Mouse (Mus musculus) cortical plate, adult 2 months (tissue): ENCODE data around the gene Nphp3.

Experiments used
- CTCF ChIP-seq: fragments of 200-500 bp; IDR thresholded peaks from 2 replicates; pipeline ENCODE4 v1.5.1; 2011; ENCODE audit warnings: mild to moderate bottlenecking, control low read depth, low read length; ENCODE audit not compliant: insufficient read depth; ENCODE audit errors: extremely low read depth
- POLR2A ChIP-seq: fragments of 200-500 bp; IDR thresholded peaks from 2 replicates; pipeline ENCODE4 v1.6.1; 2011; ENCODE audit warnings: mild to moderate bottlenecking, low read length, control low read depth; ENCODE audit not compliant: insufficient read depth; ENCODE audit errors: extremely low read depth

DNA sequence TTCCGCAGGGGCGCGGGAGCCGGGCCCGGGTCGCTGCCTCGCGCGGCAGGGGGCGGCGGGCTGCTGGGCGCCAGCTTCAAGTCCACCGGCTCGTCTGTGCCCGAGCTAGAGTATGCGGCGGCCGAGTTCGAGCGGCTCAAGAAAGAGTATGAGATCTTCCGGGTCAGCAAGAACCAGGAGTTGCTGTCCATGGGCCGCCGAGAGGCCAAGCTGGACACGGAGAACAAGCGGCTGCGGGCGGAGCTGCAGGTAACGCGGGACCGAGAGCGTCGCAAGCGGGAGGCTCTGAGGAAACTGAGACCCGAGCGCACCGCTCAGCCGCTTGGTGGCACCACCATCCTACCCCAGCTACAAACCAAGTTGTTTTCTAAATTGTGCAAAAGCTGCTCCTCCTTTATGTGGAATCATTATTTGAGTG, 578 bp downstream of the Nphp3 start:
- TF ChIP-seq CTCF (peak; percentile 59), POLR2A (peak; percentile 23; the same call in 1 of the 2 replicates)
